Mouse (Mus musculus): ENCODE measurements around the gene Ralgapa2. TPM values are rescaled to one million over a fixed set of nuclear protein-coding genes. Genes with fewer than 3 reads are reported as not detected.

Ralgapa2 gene
- total RNA-seq (2014; rRNA removed): 16.2 and 29.0 TPM in 2 replicates
- polyA plus RNA-seq (2015; fragmentation: Nextera tagmentation; extraction: Ambion mirVana): 9.5 and 9.9 TPM in 2 replicates

GRCm38 (mm10) chr2:146511911-146512580 is at the start of gene Ralgapa2:
Ralgapa2 (minus strand) TSS chr2:146512344.
- DNase-seq (ENCODE audit: low spot score) (peak; percentile 100), ATAC-seq (peak; percentile 99)
- Histone ChIP-seq H3K27me3 (ENCODE audit: insufficient read depth, low read length) (no peaks in the 10 kb centered on the region), H3K4me1 (ENCODE audit: insufficient read depth, low read length) (0 out of 2 replicates have a peak, but pooled peaks cover 4% of the 10 kb centered on the region), H3K9me3 (ENCODE audit: low read length) (no peaks in the 10 kb centered on the region), H3K4me2 (ENCODE audit: low read depth, low read length) (peak within 1 kb of the TSS; percentile 83), H3K9ac (replicated peaks; ENCODE audit: low read length) (peak within 1 kb of the TSS; percentile 75), H3K36me3 (ENCODE audit: insufficient read depth, low read length) (no peaks in the 10 kb centered on the region), H3K27ac (peak within 1 kb of the TSS; percentile 72), H3K4me3 (ENCODE audit: low read length) (peak within 1 kb of the TSS; percentile 78)
- no peak for TF ChIP-seq CTCF (IDR thresholded peaks at IDR 0.05; ENCODE audit: low read depth)
- under 1% methylated on average over 51 of the region's 57 CpGs for WGBS

DNA sequence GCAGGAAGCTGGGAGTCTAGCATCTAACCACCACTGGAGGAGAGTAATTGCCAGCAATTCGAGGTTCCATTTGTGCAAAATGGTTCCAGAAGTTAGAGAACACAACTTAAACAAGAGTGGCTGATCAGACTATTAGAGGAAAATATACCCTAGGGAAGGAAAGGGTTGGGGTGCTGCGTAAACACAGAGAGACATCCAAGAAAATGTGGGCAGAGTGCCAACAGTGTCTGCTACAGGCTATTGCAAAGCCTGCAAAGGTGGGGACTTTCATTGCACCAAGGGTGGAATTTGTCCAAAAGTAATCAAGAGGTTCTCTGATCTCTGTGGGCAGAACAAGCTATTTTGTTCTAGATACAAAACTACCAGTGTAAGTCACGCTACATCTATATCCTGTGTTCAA is 49.4 kb upstream of the Ralgapa2 start:
- no peak overlapping the region for H3K4me3 ChIP-seq (ENCODE audit: low read length)
- TF ChIP-seq CTCF (IDR thresholded peaks at IDR 0.05; ENCODE audit: low read depth): no peak
- no peaks in the 10 kb centered on the region for H3K27me3 ChIP-seq (ENCODE audit: insufficient read depth, low read length)
- ATAC-seq (no peak), DNase-seq (ENCODE audit: low spot score) (peak; percentile 15)
- no peaks in the 10 kb centered on the region for H3K36me3 ChIP-seq (ENCODE audit: insufficient read depth, low read length)
- H3K27ac ChIP-seq: no peak overlapping the region
- no peaks in the 10 kb centered on the region for H3K9me3 ChIP-seq (ENCODE audit: low read length)
- no peak overlapping the region for H3K9ac ChIP-seq (replicated peaks; ENCODE audit: low read length)
- H3K4me2 ChIP-seq (ENCODE audit: low read depth, low read length): no peak overlapping the region
- no peaks in the 10 kb centered on the region for H3K4me1 ChIP-seq (ENCODE audit: insufficient read depth, low read length)
- WGBS: 47% methylated on average over 3 of the region's 3 CpGs

- TF ChIP-seq CTCF (IDR thresholded peaks at IDR 0.05; ENCODE audit: low read depth): no peak
- no peak overlapping the region for H3K27ac ChIP-seq
- DNase-seq (ENCODE audit: low spot score) (no peak), ATAC-seq (no peak)
- no peak overlapping the region for H3K4me2 ChIP-seq (ENCODE audit: low read depth, low read length)
- no peaks in the 10 kb centered on the region for H3K4me1 ChIP-seq (ENCODE audit: insufficient read depth, low read length)
- H3K4me3 ChIP-seq (ENCODE audit: low read length): no peak overlapping the region
- no peaks in the 10 kb centered on the region for H3K9me3 ChIP-seq (ENCODE audit: low read length)
- no peaks in the 10 kb centered on the region for H3K27me3 ChIP-seq (ENCODE audit: insufficient read depth, low read length)
- WGBS: 72% methylated on average over 4 of the region's 4 CpGs
- no peaks in the 10 kb centered on the region for H3K36me3 ChIP-seq (ENCODE audit: insufficient read depth, low read length)
- H3K9ac ChIP-seq (replicated peaks; ENCODE audit: low read length): no peak overlapping the region
These were observed 48.5 kb upstream of the Ralgapa2 start for GRCm38 (mm10) chr2:146560633-146561043.

DNA sequence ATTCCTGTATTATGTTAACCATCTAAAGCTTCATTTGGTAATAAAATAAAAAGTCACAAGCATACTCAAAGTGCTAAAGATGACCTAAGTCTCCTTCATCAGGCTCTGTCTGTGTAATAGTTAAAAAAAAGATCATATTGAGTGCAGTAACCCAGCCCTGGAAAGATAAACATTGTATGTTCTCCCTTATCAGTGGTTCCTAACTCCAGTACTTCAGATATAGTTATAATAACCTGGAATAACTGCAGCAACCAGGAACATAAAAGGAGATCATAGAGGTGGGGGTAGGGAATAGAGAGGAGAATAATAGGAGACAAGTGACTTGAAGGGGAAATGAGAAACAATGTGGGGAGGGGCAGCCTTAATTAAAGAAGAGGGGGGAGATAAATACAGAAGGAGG is 44.0 kb upstream of the Ralgapa2 start:
- Histone ChIP-seq H3K4me2 (ENCODE audit: low read depth, low read length) (no peak overlapping the region), H3K4me3 (ENCODE audit: low read length) (no peak overlapping the region), H3K9me3 (ENCODE audit: low read length) (no peaks in the 10 kb centered on the region)

DNA sequence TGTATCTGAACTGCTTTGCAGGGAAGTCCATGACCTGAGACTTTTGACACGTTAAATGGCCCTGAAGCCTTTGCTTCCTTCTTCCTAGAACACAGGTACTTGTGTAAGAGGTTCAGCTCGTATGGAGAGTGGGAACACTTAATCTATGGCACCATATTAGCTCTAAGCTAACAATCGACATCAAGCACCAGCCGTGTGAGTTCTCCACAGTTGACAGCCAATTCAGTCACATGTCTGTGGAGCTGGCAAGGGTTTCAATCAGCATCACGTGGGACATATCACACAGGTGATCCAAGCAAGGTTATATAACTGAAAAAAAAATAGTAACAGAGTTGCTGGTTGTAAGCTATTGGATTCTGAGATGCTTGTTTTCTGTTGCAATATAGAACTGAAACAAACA is 43.2 kb upstream of the Ralgapa2 start:
- no peak overlapping the region for H3K4me2 ChIP-seq (ENCODE audit: low read depth, low read length)
- no peaks in the 10 kb centered on the region for H3K36me3 ChIP-seq (ENCODE audit: insufficient read depth, low read length)
- no peak for TF ChIP-seq CTCF (IDR thresholded peaks at IDR 0.05; ENCODE audit: low read depth)
- H3K4me1 ChIP-seq (ENCODE audit: insufficient read depth, low read length): no peaks in the 10 kb centered on the region
- 75% methylated on average over 5 of the region's 5 CpGs for WGBS
- no peak overlapping the region for H3K4me3 ChIP-seq (ENCODE audit: low read length)
- H3K27me3 ChIP-seq (ENCODE audit: insufficient read depth, low read length): no peaks in the 10 kb centered on the region
- DNase-seq (ENCODE audit: low spot score) (no peak), ATAC-seq (no peak)
- H3K9ac ChIP-seq (replicated peaks; ENCODE audit: low read length): no peak overlapping the region
- H3K9me3 ChIP-seq (ENCODE audit: low read length): no peaks in the 10 kb centered on the region
- no peak overlapping the region for H3K27ac ChIP-seq

More for the DNA sequence above, 44.0 kb upstream of the Ralgapa2 start:
- no peak for TF ChIP-seq CTCF (IDR thresholded peaks at IDR 0.05; ENCODE audit: low read depth)
- no peak for ATAC-seq
- H3K36me3 ChIP-seq (ENCODE audit: insufficient read depth, low read length): no peaks in the 10 kb centered on the region
- H3K9ac ChIP-seq (replicated peaks; ENCODE audit: low read length): no peak overlapping the region
- no peaks in the 10 kb centered on the region for H3K4me1 ChIP-seq (ENCODE audit: insufficient read depth, low read length)
- no peaks in the 10 kb centered on the region for H3K27me3 ChIP-seq (ENCODE audit: insufficient read depth, low read length)
- no peak overlapping the region for H3K27ac ChIP-seq
- no peak for DNase-seq (ENCODE audit: low spot score)

- no peaks in the 10 kb centered on the region for H3K36me3 ChIP-seq (ENCODE audit: insufficient read depth, low read length)
- TF ChIP-seq CTCF (IDR thresholded peaks at IDR 0.05; ENCODE audit: low read depth): no peak
- H3K9me3 ChIP-seq (ENCODE audit: low read length): no peaks in the 10 kb centered on the region
- DNase-seq (ENCODE audit: low spot score): peak; percentile 11
- H3K9ac ChIP-seq (replicated peaks; ENCODE audit: low read length): no peak overlapping the region
- no peak overlapping the region for H3K4me2 ChIP-seq (ENCODE audit: low read depth, low read length)
- no peak for ATAC-seq
- no peaks in the 10 kb centered on the region for H3K4me1 ChIP-seq (ENCODE audit: insufficient read depth, low read length)
- WGBS: 39% methylated on average over 2 of the region's 2 CpGs
- H3K27me3 ChIP-seq (ENCODE audit: insufficient read depth, low read length): no peaks in the 10 kb centered on the region
- no peak overlapping the region for H3K27ac ChIP-seq
- H3K4me3 ChIP-seq (ENCODE audit: low read length): no peak overlapping the region
These were observed 41.6 kb upstream of the Ralgapa2 start for GRCm38 (mm10) chr2:146553701-146554100.

GRCm38 (mm10) chr2:146551818-146552217 is 39.7 kb upstream of the Ralgapa2 start:
- H3K4me3 ChIP-seq (ENCODE audit: low read length): no peak overlapping the region
- H3K9ac ChIP-seq (replicated peaks; ENCODE audit: low read length): no peak overlapping the region
- no peaks in the 10 kb centered on the region for H3K27me3 ChIP-seq (ENCODE audit: insufficient read depth, low read length)
- no peaks in the 10 kb centered on the region for H3K36me3 ChIP-seq (ENCODE audit: insufficient read depth, low read length)
- DNase-seq (ENCODE audit: low spot score): no peak
- no peaks in the 10 kb centered on the region for H3K9me3 ChIP-seq (ENCODE audit: low read length)
- H3K4me2 ChIP-seq (ENCODE audit: low read depth, low read length): no peak overlapping the region
- H3K4me1 ChIP-seq (ENCODE audit: insufficient read depth, low read length): no peaks in the 10 kb centered on the region
- ATAC-seq: no peak
- TF ChIP-seq CTCF (IDR thresholded peaks at IDR 0.05; ENCODE audit: low read depth): no peak
- no peak overlapping the region for H3K27ac ChIP-seq
- 65% methylated on average over 4 of the region's 4 CpGs for WGBS

Measured in hindbrain, postnatal 0 days (tissue).